Comparison of ENCODE assay signal across 8 mouse cellular contexts in genomic region chr10:10321119-10321781, GRCm38 (mm10).
DNase-seq lines count a peak whose midpoint lies in the region; ATAC-seq and TF ChIP-seq lines count a peak whose summit lies in the region.

No protein-coding gene starts in this region.

- no peak overlapping the region for H3K27ac ChIP-seq in bone marrow, adult 2 months (ENCODE audit: control insufficient read depth, insufficient read depth, low read depth, low read length, poor library complexity)
- H3K27ac ChIP-seq in embryonic facial prominence, embryonic 15.5 days (replicated peaks) = no peak overlapping the region
- H3K27ac ChIP-seq in heart, embryonic 11.5 days (ENCODE audit: low read depth, low read length) = no peak overlapping the region
- H3K27ac ChIP-seq in kidney, embryonic 15.5 days = no peak overlapping the region
- no peak overlapping the region for H3K27ac ChIP-seq in stomach, embryonic 15.5 days

- no peak overlapping the region for H3K4me3 ChIP-seq in bone marrow, adult 2 months (replicated peaks; ENCODE audit: control insufficient read depth, low read depth, low read length)
- H3K4me3 ChIP-seq in embryonic facial prominence, embryonic 15.5 days (replicated peaks) = peak overlapping the region; percentile 31
- H3K4me3 ChIP-seq in heart, embryonic 11.5 days (ENCODE audit: low read depth, low read length) = peak overlapping the region; percentile 10; the same call in 1 of the 2 replicates
- H3K4me3 ChIP-seq in kidney, embryonic 15.5 days (replicated peaks) = peak overlapping the region; percentile 26
- peak overlapping the region; percentile 23 for H3K4me3 ChIP-seq in stomach, embryonic 15.5 days (replicated peaks)

- TF ChIP-seq POLR2A in bone marrow, adult 2 months (IDR thresholded peaks at IDR 0.05; ENCODE audit: borderline replicate concordance, control insufficient read depth, low read depth, low read length) = no peak

- peak; percentile 34 to 36 for DNase-seq in B cell, adult 2 months
- DNase-seq in liver = peak; percentile 44
- peak; percentile 24 to 32 for DNase-seq in monocyte, adult 2 months (ENCODE audit: low read depth in 1 of 2, low spot score in 2 of 2)

- peak overlapping the region; percentile 51 for H3K4me2 ChIP-seq in embryonic facial prominence, embryonic 15.5 days (replicated peaks)
- H3K4me2 ChIP-seq in heart, embryonic 11.5 days = peak overlapping the region; percentile 52
- peak overlapping the region; percentile 56 for H3K4me2 ChIP-seq in kidney, embryonic 15.5 days
- H3K4me2 ChIP-seq in stomach, embryonic 15.5 days = peak overlapping the region; percentile 46

- peak; percentile 87 for TF ChIP-seq CTCF in bone marrow, adult 2 months (IDR thresholded peaks at IDR 0.05; ENCODE audit: control insufficient read depth, insufficient read depth, low read length)

- H3K36me3 ChIP-seq in embryonic facial prominence, embryonic 15.5 days = no peaks in the 10 kb centered on the region
- H3K36me3 ChIP-seq in heart, embryonic 11.5 days (ENCODE audit: control insufficient read depth, insufficient read depth, low read length) = no peaks in the 10 kb centered on the region
- H3K36me3 ChIP-seq in kidney, embryonic 15.5 days = no peaks in the 10 kb centered on the region
- H3K36me3 ChIP-seq in stomach, embryonic 15.5 days = no peaks in the 10 kb centered on the region

- WGBS in bone marrow, adult 2 months = 4% methylated on average over 20 of the region's 20 CpGs
- WGBS in embryonic facial prominence, embryonic 15.5 days = 8% methylated on average over 20 of the region's 20 CpGs
- WGBS in heart, embryonic 11.5 days (ENCODE audit: insufficient replicate concordance) = 10% methylated on average over 20 of the region's 20 CpGs
- 5% methylated on average over 20 of the region's 20 CpGs for WGBS in kidney, embryonic 15.5 days
- 7% methylated on average over 20 of the region's 20 CpGs for WGBS in stomach, embryonic 15.5 days

- no peaks in the 10 kb centered on the region; the same call in 1 of the 2 replicates for H3K4me1 ChIP-seq in bone marrow, adult 2 months (ENCODE audit: control insufficient read depth, insufficient read depth, low read length)
- H3K4me1 ChIP-seq in embryonic facial prominence, embryonic 15.5 days = peaks cover 5% of the 10 kb centered on the region; the same call in 1 of the 2 replicates
- H3K4me1 ChIP-seq in heart, embryonic 11.5 days (ENCODE audit: control insufficient read depth, insufficient read depth, low read length) = no peaks in the 10 kb centered on the region
- H3K4me1 ChIP-seq in kidney, embryonic 15.5 days = peaks cover 8% of the 10 kb centered on the region; the same call in 1 of the 2 replicates
- H3K4me1 ChIP-seq in stomach, embryonic 15.5 days = 0 out of 2 replicates have a peak, but pooled peaks cover 4% of the 10 kb centered on the region

- H3K9ac ChIP-seq in embryonic facial prominence, embryonic 15.5 days = no peak overlapping the region
- H3K9ac ChIP-seq in heart, embryonic 11.5 days (ENCODE audit: low read depth, low read length) = no peak overlapping the region
- H3K9ac ChIP-seq in kidney, embryonic 15.5 days = no peak overlapping the region
- no peak overlapping the region for H3K9ac ChIP-seq in stomach, embryonic 15.5 days

- ATAC-seq in embryonic facial prominence, embryonic 15.5 days (ENCODE audit: insufficient number of reproducible peaks, low FRiP score, low TSS enrichment, low read depth) = peak; percentile 89
- ATAC-seq in heart, embryonic 11.5 days (replicated peaks; ENCODE audit: insufficient number of reproducible peaks, low FRiP score, low TSS enrichment) = peak; percentile 78
- ATAC-seq in kidney, embryonic 15.5 days (replicated peaks; ENCODE audit: low FRiP score) = peak; percentile 94
- peak; percentile 90 for ATAC-seq in stomach, embryonic 15.5 days (ENCODE audit: insufficient read depth, low FRiP score, low read depth)

- no peaks in the 10 kb centered on the region for H3K9me3 ChIP-seq in embryonic facial prominence, embryonic 15.5 days (replicated peaks)
- H3K9me3 ChIP-seq in heart, embryonic 11.5 days (replicated peaks; ENCODE audit: control insufficient read depth, low read length) = no peaks in the 10 kb centered on the region
- H3K9me3 ChIP-seq in kidney, embryonic 15.5 days (replicated peaks) = no peaks in the 10 kb centered on the region
- no peaks in the 10 kb centered on the region for H3K9me3 ChIP-seq in stomach, embryonic 15.5 days

- H3K27me3 ChIP-seq in embryonic facial prominence, embryonic 15.5 days = no peaks in the 10 kb centered on the region
- H3K27me3 ChIP-seq in heart, embryonic 11.5 days (ENCODE audit: control insufficient read depth, insufficient read depth, low read length) = no peaks in the 10 kb centered on the region
- H3K27me3 ChIP-seq in kidney, embryonic 15.5 days = peaks cover 30% of the 10 kb centered on the region
- no peaks in the 10 kb centered on the region for H3K27me3 ChIP-seq in stomach, embryonic 15.5 days (replicated peaks)
